Mouse (Mus musculus) CD8-positive naive resting alpha-beta T cell, adult 57 days (primary cell): ENCODE results near the gene Fgb. TPM values are rescaled to one million over a fixed set of nuclear protein-coding genes. Genes with fewer than 3 reads are reported as not detected.

Source experiments
- total RNA-seq: library from RNA; stranded (reverse); gene quantifications from one replicate; pipeline ENCODE4 v1.2.4, GENCODE M21; 2023

The Fgb gene
- not detected for total RNA-seq

DNA sequence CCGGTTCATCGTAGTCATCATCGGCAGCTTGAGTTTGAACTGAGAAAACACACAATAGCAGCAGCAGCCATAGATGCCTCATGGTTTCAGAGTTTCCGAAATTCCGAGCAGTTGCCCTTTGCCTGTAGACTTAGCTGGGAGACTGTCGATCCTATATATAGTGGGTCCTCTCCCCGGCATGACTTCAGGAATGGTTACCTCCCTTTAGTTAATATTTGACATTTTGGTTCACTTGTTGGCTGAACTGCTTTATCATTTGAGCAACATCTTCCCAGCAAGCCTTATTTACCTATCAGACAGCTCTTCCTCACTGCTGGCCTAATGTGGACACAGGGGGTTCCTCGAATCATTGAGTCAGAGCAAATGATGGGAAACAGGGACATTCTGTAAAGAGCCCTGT lies at the start of gene Fgb:
Fgb (minus strand) TSS at position 184 of the 400 bp plus-strand sequence.

DNA sequence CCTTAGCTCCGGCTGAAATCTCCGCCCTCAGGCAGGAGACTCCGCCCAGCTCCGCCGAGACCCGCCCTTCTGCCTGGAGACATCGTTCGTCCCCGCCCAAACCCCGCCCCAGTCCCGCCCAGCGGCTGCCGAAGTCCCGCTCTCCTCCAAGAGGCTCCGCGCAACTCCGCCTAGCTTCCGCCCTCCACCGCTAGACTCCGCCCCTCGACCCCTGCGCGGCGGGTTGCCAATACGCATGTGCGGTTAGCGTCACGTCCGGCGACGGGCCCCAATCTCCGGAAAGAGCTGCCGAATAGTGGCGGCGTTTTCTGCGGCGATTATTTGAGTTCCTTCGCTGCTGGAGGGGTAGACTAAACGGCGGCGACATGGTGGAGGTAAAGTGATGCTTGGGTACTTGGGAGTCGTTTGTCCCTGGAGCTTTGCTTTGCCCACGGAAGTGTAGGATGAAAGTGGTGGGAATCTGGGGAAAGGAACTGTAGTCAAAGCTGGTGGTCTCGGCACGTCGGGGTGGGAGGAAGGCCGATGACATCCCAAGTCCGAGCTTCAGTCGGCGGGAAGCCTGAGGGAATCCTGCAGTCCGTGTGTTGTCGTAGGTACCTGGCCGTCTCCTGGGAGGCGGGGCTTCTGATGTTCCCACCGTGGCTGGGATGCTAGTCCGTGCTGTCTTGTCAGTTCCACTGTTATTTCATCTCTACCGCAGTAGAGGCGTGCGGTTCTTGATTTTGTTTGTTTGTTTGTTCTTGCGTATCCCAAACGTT lies 5.8 kb upstream of the Fgb start, which contains the start of gene Plrg1:
Plrg1 (plus strand) TSS at position 242 of the 758 bp plus-strand sequence.

DNA sequence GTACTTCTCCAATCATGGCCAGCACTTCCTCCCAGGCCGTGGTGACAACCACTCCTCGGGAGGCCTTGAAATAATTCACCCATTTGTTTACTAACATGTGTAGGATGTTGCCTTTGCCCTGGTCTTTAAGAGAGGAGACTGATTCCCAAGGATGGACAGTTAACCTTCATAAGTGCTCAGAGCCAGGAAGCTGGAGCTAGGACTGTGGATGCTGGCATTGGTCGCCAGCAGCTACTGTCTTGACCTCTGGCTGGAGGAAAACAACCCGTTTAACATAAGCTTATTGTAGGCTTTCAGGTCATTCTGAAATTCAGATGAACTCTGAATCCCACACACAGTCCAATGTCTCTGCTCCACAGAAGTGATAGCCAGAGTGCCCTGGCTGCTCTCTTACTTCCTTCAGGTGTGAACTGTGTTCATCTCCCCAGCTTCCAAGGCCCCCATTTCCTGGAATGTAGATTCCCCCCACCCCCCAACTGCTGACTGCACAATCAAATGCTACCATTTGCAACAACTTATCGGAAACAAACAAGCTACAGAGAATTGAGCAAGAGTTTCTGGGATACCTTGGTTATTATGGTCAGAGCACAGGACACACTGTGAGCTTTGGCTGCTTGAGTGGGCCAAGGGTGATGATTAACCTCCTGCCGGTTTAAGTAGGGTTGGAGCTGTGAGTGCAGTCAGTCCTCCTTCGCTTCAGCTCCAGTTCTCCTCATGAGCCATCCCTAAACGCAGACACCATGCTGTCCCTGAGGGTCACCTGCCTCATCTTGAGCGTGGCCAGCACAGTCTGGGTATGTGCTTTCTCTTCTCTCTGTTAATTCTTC lies 24.0 kb downstream of the Fgb start, which contains the start of gene Fga:
Fga (plus strand) TSS at position 602 of the 827 bp plus-strand sequence.

DNA sequence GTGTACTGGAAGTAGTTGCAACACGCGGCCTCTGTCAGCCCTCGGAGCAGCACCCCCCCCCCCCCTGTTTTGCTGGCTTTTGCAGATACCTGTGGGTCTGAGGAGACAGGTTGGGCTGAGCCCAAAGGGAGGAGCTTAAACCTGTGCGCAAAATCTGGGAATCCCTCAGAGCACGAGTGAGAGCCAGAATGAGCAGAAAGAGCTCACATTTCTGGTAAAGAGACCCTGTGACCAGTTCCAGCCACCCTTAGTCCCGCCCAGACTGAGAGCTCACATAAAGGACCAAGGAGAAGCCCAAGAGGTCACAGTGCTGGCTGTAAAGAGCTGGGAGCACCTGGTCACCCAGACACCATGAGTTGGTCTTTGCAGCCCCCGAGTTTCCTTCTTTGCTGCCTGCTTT lies 42.1 kb downstream of the Fgb start, which contains the start of gene Fgg:
Fgg (plus strand) TSS at position 168 of the 400 bp plus-strand sequence.

Other genes with a start within 250 kb of the Fgb start
- gene Rbm46, start 173.4 kb downstream of the Fgb start, total RNA-seq = not detected
- not detected for gene Lrat, start 145.9 kb downstream of the Fgb start, total RNA-seq
- gene Fgg, start 42.1 kb downstream of the Fgb start, total RNA-seq = not detected
- not detected for gene Fga, start 23.8 kb downstream of the Fgb start, total RNA-seq
- 56.1 TPM for gene Plrg1, start 5.7 kb upstream of the Fgb start, total RNA-seq
- gene Dchs2, start 78.1 kb upstream of the Fgb start, total RNA-seq = not detected